In genomic region chr1:171067928-171068327, GRCm38 (mm10) we compare ENCODE assay signal across 10 mouse cellular contexts. TPM values are rescaled to one million over a fixed set of nuclear protein-coding genes. Genes with fewer than 3 reads are reported as not detected.
DNase-seq lines count a peak whose midpoint lies in the region; ATAC-seq lines count a peak whose summit lies in the region.
"Not testable (repeated sequence)": the region's sequence is repeated elsewhere in the genome, so short reads cannot be mapped to it uniquely, and the experiment has no call there.
"Had no signal": no experiment of that assay in that cellular context is flagged by ENCODE, and none has a peak within 500 bp of the region (broad histone marks: within the 10 kb centered on the region; RNA-seq: fewer than 3 reads in every experiment).

No protein-coding gene starts in this region.

- peaks cover 13% of the 10 kb centered on the region for H3K4me1 ChIP-seq in embryonic facial prominence, embryonic 10.5 days
- H3K4me1 ChIP-seq in heart, embryonic 10.5 days; liver, embryonic 11.5 days (replicated peaks; ENCODE audit: control insufficient read depth, insufficient read depth, low read length): not testable (repeated sequence)
- peaks cover 11% of the 10 kb centered on the region for H3K4me1 ChIP-seq in limb, embryonic 10.5 days

- H3K9ac ChIP-seq in liver, embryonic 11.5 days (ENCODE audit: low read depth, low read length): not testable (repeated sequence)

- not testable (repeated sequence) for H3K9me3 ChIP-seq in embryonic facial prominence, embryonic 10.5 days; heart, embryonic 10.5 days; limb, embryonic 10.5 days (replicated peaks); liver, embryonic 11.5 days (ENCODE audit: control insufficient read depth, low read length)

- not testable (repeated sequence) for ATAC-seq in liver, embryonic 11.5 days (replicated peaks; ENCODE audit: low FRiP score)

- H3K27me3 ChIP-seq in embryonic facial prominence, embryonic 10.5 days (replicated peaks; ENCODE audit: low read depth, poor library complexity, severe bottlenecking): peaks cover 64% of the 10 kb centered on the region
- peaks cover 42% of the 10 kb centered on the region for H3K27me3 ChIP-seq in heart, embryonic 10.5 days (ENCODE audit: insufficient read depth, poor library complexity, severe bottlenecking)
- H3K27me3 ChIP-seq in limb, embryonic 10.5 days (ENCODE audit: low read depth, poor library complexity, severe bottlenecking): peaks cover 63% of the 10 kb centered on the region
- H3K27me3 ChIP-seq in liver, embryonic 11.5 days (replicated peaks; ENCODE audit: control insufficient read depth, insufficient read depth, low read length): peaks cover 32% of the 10 kb centered on the region

- 47% methylated on average over 5 of the region's 5 CpGs for WGBS in embryonic facial prominence, embryonic 10.5 days
- WGBS in heart, embryonic 10.5 days: 44% methylated on average over 5 of the region's 5 CpGs
- WGBS in limb, embryonic 10.5 days: 49% methylated on average over 5 of the region's 5 CpGs
- 39% methylated on average over 5 of the region's 5 CpGs for WGBS in liver, embryonic 11.5 days

- not testable (repeated sequence) for H3K27ac ChIP-seq in embryonic facial prominence, embryonic 10.5 days (replicated peaks); heart, embryonic 10.5 days; limb, embryonic 10.5 days; liver, embryonic 11.5 days (ENCODE audit: low read depth, low read length)

- 0 out of 2 replicates have a peak overlapping the region, but pooled peaks have one; percentile 6 for H3K4me3 ChIP-seq in embryonic facial prominence, embryonic 10.5 days
- not testable (repeated sequence) for H3K4me3 ChIP-seq in heart, embryonic 10.5 days; limb, embryonic 10.5 days; liver, embryonic 11.5 days (ENCODE audit: low read depth, low read length)

- H3K4me2 ChIP-seq in liver, embryonic 11.5 days: not testable (repeated sequence)

- not testable (repeated sequence) for H3K36me3 ChIP-seq in embryonic facial prominence, embryonic 10.5 days (replicated peaks); heart, embryonic 10.5 days; limb, embryonic 10.5 days; liver, embryonic 11.5 days (ENCODE audit: control insufficient read depth, insufficient read depth, low read length)

- peak; percentile 24 for DNase-seq in A20 (ENCODE audit: low read depth, low spot score)
- DNase-seq in embryonic facial prominence, embryonic 10.5 days (ENCODE audit: low spot score): peak; percentile 23
- peak; percentile 77 for DNase-seq in heart, embryonic 10.5 days (ENCODE audit: low spot score)
- peak; percentile 45 for DNase-seq in induced T-regulatory cell, adult 2 months (ENCODE audit: low read depth)
- peak; percentile 54 for DNase-seq in limb, embryonic 10.5 days (ENCODE audit: low spot score)
- peak; percentile 61 for DNase-seq in liver, embryonic 11.5 days (ENCODE audit: low spot score)
- DNase-seq in neural tube, embryonic 10.5 days (ENCODE audit: extremely low spot score, low spot score): peak; percentile 51

RNA-seq across cellular contexts. Expression of gene Fcgr3, which starts 3.2 kb away (rescaled TPM):
- 3.8 and 5.5 TPM in 2 replicates for polyA plus RNA-seq in embryonic facial prominence, embryonic 10.5 days (2016; fragmentation: Nextera tagmentation; extraction: Ambion mirVana)
- polyA plus RNA-seq in heart, embryonic 10.5 days (2016; fragmentation: Nextera tagmentation; extraction: Ambion mirVana): 1.3 and 4.1 TPM in 2 replicates
- polyA plus RNA-seq in limb, embryonic 10.5 days (2016; fragmentation: Nextera tagmentation; extraction: Ambion mirVana): 3.0 and 3.3 TPM in 2 replicates
- 28.7 and 29.8 TPM in 2 replicates for polyA plus RNA-seq in liver, embryonic 11.5 days (2014; fragmentation: Nextera tagmentation; extraction: Ambion mirVana)
- polyA plus RNA-seq: C2C12; erythroblast, embryonic 14.5 days had no signal

RNA-seq across cellular contexts. Expression of gene Cfap126, which starts 45.8 kb away (rescaled TPM):
- polyA plus RNA-seq in embryonic facial prominence, embryonic 10.5 days (2016; fragmentation: Nextera tagmentation; extraction: Ambion mirVana): 1.1 and 2.0 TPM in 2 replicates
- polyA plus RNA-seq in heart, embryonic 10.5 days (2016; fragmentation: Nextera tagmentation; extraction: Ambion mirVana): 1.6 and 3.7 TPM in 2 replicates
- polyA plus RNA-seq in limb, embryonic 10.5 days (2016; fragmentation: Nextera tagmentation; extraction: Ambion mirVana): 1.0 and 1.1 TPM in 2 replicates
- 1.4 and 2.2 TPM in 2 replicates for polyA plus RNA-seq in liver, embryonic 11.5 days (2014; fragmentation: Nextera tagmentation; extraction: Ambion mirVana)

RNA-seq across cellular contexts. Expression of gene Fcgr4, which starts 49.2 kb away (rescaled TPM):
- 0.31 TPM in 1 of 2 replicates, not detected in the other for polyA plus RNA-seq in embryonic facial prominence, embryonic 10.5 days (2016; fragmentation: Nextera tagmentation; extraction: Ambion mirVana)
- polyA plus RNA-seq in heart, embryonic 10.5 days (2016; fragmentation: Nextera tagmentation; extraction: Ambion mirVana): 0.14 TPM in 1 of 2 replicates, not detected in the other
- 0.11 TPM in 1 of 2 replicates, not detected in the other for polyA plus RNA-seq in limb, embryonic 10.5 days (2016; fragmentation: Nextera tagmentation; extraction: Ambion mirVana)
- 1.5 and 2.4 TPM in 2 replicates for polyA plus RNA-seq in liver, embryonic 11.5 days (2014; fragmentation: Nextera tagmentation; extraction: Ambion mirVana)
- polyA plus RNA-seq: erythroblast, embryonic 14.5 days; forebrain, embryonic 13.5 days had no signal

Comparison
In these comparisons a context has a peak if more than half of its experiments do, and no peak if none do; other contexts are left out.
1. DNase-seq: peak in every context shown above with its lines; median percentile 77 in heart, embryonic 10.5 days; 61 in liver, embryonic 11.5 days; 54 in limb, embryonic 10.5 days; 51 in neural tube, embryonic 10.5 days; 45 in induced T-regulatory cell, adult 2 months; 24 in A20; 23 in embryonic facial prominence, embryonic 10.5 days.